Comparison of ENCODE assay signal across 1 mouse cellular context in the genomic region with DNA sequence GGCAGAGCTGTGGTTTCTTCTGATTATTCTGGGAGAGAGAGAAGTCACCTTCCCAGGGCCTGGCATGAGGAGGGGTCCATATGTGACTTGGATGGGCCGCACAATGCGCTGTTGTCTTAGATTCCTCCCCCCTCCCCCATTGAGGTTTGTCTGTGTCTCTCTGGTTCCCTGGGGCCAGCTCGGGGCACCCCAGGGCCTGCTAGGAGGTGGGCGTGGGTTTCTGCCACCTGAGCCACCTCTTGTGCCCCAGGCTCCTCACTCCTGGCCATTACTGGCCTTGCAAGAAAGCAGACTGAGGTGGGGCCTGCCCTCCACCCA.
TF ChIP-seq lines count a peak whose summit lies in the region.

No protein-coding gene starts in this region.

TF ChIP-seq in ES-E14, 5 proteins besides CTCF, POLR2A, EP300 and RAD21:
- no peak for TF ChIP-seq CHD2 (IDR thresholded peaks at IDR 0.05; ENCODE audit: low read depth, low read length)
- TF ChIP-seq ZNF384 (IDR thresholded peaks at IDR 0.05; ENCODE audit: low read depth, low read length), result no peak
- TF ChIP-seq MAFK (IDR thresholded peaks at IDR 0.05; ENCODE audit: insufficient read depth, low read depth, low read length), result no peak
